Mouse (Mus musculus): Measurements from ENCODE around the gene Cit.

Cit gene

DNA sequence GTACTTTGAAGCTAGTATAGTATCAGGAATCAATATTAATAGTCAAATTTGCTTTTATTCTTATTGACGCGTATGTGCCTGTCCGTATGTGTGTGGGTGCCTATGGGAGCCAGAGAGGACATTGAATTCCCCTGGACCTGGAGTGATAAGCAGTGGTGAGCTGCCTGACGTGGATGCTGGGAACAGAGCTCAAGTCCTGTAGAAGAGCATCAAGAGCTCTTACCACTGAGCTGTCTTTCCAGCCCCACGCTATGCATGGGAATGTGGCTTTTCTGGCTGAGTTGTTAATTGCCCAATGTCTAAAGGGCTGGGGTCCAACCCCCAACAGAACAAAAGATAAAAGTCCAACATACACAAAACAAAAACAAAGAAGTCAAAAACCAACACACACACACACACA lies 131.4 kb downstream of the Cit start:
- DNase-seq = no peak

DNA sequence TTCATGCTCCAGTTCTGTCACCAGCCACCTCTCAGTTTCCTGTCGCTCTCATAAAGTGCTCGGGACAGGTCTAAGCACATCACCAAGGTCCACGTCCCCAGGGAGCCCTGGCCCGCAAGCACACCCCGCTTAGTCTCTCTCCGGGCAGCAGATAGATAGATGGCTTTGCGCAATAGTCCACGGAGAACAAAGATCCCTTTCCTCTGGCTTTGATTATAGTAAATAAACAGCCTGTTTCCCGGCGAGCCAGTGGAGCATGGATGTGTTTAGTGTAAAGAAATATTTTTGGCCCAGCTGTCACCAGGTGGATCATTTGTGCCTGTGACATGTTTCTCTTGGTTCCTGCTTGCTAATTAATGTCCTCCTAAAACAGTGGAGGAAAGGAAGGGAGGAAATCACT lies 132.2 kb downstream of the Cit start:
- DNase-seq = no peak

DNA sequence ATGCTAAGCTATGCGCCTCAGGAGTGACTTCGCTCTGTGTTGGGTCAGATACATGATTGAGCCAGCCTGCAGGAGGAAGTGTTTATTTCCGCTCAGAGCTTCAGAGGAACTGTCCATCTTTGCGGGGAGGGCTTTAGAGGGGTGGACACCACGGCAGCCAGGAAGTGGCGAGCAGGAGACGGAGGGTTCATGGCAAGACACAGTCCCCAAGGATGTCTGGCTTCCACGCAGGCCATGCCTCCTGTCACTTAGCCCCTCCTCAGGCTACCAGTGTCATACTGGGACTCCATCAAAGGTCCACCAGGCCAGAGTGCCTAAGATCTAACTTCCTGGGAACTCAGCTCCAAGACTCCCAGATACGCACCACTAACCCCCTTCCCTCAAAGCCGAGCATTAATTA lies 132.7 kb downstream of the Cit start:
- DNase-seq = peak; percentile 41 to 53

DNA sequence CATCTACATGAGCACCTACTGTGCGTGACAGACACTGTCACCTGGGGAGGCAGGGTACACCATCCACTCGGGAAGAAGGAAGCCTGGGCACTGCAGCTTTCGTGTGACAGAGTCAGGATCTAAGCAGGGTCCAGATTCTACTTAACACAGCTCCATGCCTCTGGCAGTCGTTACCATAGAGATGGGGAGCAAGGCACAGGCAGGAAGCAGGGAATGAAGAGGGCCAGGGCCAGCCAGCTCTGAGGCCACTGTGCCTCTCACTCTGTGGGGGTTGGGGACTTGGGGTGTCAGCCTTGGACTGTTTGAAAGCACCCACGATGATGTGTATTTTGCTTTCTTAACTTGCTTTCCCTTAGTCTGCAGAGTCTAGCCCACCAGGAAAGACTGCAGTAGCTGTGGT lies 133.2 kb downstream of the Cit start:
- DNase-seq = no peak

DNA sequence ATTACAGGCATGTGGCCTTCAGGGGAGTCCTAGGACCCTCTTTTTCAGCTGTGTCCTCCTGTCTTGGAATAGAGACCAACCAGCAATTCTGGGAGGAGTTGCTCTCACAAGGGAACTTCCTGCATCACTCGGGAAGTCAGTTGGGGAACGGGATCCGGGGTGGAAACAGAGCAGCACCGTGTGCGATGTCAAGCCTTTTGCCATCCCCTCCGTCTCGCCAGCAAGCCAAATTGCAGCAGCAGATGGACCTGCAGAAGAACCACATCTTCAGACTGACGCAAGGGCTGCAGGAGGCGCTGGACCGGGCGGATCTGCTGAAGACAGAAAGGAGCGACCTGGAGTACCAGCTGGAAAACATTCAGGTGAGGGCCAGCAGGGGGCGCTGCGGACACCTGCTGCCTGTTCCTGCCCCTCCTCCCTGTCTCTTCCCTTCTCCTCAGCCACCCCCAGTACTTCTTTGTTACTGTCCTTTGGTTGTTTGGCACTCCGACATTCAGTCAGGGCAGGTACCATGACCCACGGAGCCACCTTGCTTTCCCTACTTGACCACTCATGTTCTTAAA lies 134.1 kb downstream of the Cit start:
- DNase-seq = peak; percentile 26 to 37

DNA sequence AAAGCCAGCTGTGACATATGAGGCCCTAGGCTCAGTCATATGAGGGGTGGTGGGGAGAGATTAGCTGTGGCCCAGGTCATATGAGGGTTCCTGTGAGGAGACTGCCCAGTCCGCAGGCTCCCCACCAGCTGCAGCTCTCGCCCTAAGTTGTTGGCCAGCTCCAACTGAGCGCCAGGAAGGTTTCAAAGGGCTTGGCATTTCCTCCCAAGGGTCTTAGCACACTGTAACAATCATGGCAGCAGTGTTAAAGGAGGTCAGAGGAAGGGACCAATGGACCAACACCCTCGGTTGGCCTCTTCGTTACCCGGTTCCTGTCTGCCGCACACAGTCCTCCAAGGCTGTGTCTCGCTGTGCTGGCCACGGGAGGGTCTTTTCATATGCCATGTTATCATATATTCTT lies 135.5 kb downstream of the Cit start:
- peak in 1 of 2 experiments; percentile 14 for DNase-seq

DNA sequence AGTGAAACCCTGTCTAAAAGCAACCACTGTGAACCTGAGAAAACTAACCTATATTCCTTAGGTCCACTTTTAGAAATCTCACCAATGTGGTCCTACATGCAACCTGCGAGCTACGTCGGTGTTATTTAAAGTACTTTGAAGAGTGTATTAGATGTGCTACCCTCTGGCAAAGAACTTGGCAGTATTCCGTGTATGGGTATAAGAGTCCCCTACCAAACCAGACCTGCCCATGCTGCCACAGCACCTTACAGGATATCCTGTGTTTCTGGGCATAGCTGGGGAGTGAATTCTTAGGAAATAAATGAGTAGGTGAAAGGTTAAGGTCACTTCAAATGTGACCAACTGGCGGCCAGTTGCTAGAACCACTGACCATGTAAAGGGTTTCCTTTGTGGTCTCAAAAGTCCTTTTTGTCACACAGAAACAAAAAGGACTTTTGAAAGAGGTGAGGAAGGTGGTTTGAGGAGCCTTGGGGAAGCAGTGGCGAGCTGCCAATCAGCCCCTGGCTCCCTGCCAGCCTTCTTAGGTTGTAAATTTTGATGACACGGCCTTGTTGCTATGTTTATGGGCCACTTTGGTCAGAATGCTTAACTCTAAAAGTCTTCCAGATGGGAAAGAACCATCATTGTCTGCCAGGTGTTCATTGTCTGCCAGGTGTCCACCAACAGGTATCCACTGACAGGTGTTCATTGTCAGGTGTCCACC lies 137.7 kb downstream of the Cit start:
- DNase-seq = peak in 1 of 2 experiments; percentile 27

DNA sequence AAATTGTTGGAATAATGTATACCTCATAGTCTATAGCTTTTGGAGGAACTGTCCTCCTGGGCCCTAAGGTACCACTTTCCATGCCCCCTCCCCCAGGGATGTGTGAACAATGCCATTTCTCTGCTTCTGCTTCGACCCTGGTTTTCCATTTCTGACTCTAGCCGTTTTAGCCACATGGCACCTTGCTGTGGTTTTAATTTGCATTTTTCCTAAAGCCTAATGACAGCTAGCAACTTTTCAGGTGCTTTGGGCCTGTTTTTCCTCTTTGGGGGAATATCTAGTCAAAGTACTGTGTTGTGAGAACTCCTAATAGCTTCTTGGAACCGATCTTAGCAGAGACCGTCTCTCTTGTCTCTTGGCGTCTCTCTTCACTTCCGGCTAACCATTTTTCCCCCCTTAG lies 139.3 kb downstream of the Cit start:
- no peak for DNase-seq

DNA sequence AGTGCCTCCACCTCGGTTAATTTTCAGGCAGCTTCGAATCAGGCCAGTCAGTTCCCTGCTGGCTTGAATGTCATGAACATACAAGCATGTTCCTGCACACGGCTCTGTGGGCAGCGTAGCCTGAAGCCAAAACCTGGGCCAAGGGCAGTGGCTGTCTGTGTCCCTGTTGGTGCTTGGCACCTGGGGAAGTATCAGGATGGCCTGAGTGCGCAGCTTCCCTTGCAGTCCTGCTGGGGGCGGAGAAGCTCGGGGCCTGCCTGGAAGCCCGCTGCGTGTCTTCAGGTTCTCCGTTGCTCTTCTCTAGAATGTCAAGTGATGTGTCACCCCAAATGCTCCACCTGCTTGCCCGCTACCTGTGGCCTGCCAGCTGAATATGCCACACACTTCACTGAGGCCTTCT lies 140.0 kb downstream of the Cit start:
- no peak for DNase-seq

DNA sequence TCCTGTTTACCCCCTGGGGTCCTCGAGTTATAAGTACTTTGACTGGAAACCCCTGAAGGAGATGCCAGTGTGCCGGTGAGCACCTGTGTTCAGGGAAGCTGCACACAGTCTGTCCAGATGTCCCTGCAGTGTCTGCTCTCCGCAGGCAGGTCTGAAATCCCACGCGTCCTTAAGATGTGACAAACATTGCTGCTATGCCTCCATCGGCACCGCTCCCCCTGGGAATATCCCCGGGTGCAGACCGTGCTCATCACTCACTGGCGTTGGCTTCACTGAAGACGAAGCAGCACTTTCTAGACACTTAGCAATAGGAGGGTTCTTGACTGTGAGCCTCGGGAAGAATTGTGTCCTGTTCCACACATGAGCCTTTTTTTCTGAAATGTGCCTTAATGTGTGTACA lies 142.2 kb downstream of the Cit start:
- no peak for DNase-seq

DNA sequence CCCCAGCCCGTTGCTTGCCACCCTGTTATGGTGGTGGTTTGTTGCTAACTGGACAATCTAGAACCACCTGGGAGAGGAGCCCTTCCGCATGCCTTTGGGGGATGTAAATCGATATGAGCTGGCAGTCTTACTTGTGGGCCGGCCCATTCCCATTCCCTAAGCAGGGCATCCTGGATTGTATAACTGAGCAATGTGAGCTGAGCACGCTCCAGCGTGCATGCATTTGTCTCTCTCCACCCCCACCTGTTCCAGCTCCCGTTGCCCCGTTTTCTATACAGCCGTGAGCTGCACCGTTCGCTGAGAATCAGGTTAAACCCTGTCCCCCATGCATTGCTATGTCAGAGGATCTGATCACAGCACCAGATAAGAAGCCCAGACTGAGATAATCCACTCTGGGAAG lies 146.6 kb downstream of the Cit start:
- no peak for DNase-seq

DNA sequence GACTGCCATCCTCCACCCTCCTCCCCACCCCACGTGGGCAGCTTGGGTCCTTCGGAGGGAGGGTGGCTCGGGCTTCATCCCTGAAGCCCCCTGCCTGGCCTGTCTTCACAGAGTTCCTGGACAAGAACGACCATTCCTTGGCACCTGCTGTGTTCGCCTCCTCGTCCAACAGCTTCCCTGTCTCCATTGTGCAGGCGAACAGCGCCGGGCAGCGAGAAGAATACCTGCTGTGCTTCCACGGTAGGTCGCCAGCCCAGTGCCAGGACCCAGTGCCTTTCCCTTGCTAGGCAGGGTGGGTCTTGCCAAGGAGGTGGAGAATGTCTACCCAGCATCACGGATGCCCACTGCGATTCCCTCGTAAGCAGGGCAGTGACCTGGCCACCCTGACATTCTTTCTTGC lies 149.0 kb downstream of the Cit start:
- DNase-seq = no peak

DNA sequence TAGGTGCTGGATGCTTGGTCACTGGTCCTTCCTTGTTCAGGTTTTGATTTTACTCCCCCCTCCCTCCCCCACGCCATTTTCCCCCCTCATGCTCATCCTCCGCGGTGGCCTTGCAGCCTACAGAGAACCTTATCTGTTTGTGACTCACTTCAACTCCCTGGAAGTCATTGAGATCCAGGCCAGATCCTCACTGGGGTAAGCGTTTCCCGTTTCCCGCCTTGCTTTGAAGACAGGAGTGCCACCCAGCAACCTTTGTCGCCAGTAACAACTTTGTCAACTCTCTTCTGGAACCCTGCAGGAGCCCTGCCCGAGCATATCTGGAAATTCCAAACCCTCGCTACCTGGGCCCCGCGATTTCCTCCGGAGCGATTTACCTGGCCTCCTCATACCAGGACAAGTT lies 152.3 kb downstream of the Cit start:
- DNase-seq = no peak

DNA sequence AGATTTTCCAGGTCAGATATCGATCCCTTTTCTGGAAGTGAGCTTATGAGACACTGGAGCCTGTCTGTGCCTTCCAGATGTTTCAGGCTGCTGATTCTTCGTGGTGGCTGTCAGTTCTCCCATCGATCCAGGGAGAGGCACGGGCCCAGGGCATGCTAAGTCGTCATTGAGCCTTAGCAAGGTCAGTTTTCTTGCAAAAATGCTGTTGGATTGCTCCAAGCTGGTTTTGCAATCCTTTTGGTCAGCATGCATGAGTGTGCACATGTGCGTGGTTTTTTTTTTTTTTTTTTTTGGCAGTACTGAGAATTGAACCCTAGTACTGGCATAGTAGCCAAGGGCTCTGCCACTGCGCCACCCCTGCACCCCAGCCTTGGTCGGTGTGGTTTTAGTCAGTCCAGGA lies 158.1 kb downstream of the Cit start:
- no peak for DNase-seq

DNA sequence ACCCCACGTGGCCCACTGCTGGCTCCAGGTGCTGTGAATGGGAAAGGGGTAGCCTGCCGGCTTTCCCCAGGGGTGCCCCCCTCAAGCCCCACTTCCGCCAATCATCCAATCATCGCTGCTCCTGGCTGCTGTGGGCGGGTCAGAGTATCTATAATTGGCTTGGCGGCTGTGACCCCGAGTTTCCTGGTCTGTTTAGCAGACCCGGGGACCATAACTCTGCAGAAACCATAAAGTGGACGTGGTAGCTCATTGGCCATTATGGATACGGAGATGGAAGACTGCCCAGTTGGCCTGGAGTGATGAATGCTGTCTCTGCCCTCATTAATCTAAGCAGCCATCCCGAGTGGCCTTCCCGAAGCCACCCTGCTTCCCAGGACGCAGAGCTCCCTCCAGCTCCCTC lies 158.7 kb downstream of the Cit start:
- no peak for DNase-seq

DNA sequence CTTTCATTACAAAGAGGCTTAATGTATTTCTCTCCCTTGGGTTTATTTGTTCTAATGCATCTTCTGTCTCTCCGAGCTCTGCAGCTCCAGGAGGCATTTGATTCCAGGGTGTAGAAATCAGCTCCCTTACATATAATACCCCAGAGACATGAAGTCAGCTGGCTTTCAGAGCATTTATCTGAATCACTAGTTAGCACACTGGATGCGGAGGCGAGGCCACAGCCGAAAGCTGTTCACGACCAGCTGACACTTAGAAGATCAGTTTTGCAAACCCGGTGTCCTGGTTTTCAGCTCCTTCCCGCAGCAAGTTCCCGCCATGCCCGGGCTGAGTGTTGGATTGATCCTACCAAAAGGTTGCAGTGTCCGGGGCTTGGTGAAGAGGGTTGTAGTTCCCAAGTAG lies 159.2 kb downstream of the Cit start:
- no peak for DNase-seq

DNA sequence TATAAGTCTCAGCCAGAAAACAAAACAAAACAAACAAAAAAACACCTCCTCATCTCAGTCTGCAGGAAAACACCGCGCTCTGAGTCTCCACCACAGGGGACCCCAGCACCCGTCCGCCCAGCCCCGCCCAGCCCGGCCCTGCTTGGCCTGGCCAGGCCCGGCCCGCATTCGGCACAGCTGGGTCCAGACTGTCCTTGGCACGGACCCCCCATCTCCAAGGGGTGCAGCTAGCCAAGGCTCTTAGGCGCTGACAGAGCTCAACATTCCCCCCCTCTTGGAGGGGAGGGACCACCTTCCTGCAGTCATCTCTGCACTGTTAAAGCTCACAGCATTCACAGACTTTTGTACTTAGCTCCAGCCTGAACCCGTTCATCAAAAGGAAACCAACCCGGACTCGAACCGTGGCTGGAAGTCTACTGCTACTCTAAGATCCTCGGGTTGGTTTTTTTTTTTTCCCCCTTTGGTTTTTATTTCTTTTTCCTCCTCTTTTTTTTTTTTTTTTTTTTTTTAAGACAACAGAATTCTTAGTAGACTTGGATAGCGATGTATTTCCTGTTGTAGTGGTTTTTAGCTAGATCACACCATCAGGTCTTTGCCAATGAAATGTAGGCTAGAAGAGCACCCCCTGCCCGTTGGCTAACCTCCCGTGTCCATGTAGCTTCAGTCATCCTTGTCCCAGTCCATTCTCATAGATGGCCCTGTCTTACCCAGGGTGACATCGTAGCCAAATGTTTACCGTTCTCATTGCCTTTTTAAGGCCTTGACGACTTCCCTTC lies 161.4 kb downstream of the Cit start:
- DNase-seq = peak in 1 of 2 experiments; percentile 35

DNA sequence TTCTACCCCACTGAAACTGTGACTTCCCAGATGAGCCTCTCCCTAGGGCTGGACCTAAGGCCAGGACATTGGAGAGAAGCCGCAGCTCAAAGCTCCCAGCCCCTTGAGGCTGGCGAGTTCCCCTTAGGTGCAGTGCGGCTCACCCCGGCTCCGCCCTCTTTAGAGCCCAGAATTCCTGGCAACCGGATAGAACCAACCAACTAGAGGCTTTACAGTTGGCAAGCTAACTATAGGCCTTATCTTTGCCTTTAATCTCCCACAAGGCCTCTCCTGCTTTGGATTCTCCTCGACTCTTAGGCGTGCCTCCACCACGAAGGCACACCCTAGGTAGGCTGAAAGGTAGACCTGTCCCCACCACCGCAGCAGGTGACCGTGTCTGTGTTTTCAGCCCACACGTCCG lies 162.6 kb downstream of the Cit start:
- peak; percentile 29 to 64 for DNase-seq

DNA sequence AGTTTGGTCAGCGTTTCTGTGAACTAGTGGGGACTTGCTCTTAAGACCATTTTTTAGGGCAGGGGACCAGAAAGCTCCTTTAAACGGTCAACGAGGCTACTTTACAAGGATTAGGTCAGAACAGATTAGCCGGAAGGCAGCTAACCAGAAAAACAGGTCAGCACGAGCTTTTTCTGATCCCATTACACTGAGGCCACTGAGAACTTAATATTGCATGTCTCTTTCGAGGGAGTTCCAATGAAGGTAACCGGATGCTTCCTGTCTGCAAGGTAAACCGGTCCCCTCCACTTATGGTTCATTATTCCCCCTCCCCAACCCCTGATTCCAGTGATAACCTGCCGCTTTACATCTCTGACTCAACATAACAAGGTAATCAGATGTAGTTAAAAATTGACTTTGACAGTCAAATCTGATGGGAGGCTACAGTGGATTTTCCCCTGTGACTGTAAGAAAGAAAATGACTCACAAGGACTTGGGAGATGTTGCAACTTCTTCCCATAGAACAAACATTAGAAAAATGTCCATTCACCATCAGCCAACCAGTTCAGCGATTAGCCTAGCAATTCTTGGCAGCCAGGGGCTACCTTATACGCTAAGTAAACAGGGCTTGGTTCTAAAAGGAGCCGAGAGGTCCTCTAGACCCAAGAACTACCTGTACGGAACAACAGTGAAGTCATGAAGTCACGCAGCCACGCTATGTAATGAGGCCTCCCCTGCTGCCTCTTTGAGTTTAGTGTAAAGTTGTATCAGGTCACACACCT lies 164.2 kb downstream of the Cit start:
- DNase-seq = peak; percentile 76 to 85

DNA sequence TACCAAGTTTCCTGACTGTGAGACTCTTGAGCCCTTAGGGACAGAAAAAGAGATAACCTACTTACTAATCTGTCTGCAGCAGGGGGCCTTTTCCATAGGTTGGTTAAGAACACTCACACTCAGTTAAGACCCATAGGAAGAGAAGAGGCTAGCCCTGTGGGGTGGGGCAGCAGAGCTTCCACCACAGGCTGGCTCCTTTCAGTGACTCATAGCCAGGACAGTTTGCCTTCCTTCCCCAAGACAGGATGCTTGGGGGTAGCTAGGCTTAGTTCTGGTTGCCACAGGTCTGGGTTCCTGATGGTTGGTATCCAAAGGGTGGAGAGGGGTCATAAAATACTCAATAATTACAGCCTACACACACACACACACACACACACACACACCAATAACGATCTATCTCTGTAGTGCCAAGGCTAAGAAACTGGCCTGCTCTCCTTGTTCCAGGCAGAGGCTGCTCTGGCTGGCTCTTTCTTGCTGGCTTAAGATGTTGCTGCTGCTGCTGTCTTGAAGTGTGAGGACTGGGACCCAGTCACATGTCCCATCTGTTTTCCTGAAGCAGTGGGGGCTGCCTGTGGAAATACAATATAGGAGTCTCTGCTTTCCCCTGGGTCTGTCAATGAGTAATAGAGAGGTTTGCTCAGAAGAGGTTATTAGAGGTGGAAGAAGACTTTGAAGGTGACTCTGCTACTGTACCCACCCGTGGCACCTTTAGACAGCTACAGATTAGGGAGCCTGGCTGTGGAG lies 165.0 kb downstream of the Cit start:
- no peak for DNase-seq

DNA sequence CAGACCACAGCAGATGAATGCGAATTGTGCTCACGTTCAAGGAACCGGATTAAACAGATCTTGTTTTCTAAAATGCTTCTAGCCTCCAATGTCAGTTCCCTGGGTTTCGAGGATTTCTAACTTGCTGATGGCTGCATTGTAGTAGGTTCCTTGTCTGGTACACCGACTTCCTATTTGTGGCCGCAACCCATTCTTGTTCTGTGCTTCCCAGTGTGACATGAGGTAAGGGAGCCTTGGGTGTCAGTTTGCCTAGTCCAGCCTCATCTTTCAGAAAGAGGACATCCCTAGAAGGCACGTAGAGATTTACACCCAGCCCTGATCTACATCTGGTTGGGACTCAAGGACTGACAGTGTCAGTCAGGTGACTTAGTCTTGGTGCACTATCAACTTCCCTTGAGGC lies 166.6 kb downstream of the Cit start:
- no peak for DNase-seq

DNA sequence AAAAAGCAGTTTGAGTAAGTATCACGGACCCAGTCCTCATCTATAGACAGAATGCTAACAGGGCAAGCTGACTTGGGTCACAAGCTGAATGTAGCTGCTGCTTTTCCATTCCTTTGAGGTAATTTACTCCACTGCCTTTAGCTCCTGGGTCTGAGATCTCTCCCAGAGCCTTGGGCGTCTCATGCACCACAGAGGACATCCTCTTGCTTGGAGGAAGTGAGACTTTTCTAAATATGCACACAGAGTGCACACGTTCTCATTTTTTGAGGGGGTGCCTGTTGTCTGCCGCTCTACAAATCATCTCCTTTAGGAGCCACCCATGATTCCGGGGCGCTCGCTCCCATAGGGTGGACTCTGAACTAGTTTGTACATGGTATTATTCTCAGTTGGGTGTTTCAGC lies 167.4 kb downstream of the Cit start:
- no peak for DNase-seq

DNA sequence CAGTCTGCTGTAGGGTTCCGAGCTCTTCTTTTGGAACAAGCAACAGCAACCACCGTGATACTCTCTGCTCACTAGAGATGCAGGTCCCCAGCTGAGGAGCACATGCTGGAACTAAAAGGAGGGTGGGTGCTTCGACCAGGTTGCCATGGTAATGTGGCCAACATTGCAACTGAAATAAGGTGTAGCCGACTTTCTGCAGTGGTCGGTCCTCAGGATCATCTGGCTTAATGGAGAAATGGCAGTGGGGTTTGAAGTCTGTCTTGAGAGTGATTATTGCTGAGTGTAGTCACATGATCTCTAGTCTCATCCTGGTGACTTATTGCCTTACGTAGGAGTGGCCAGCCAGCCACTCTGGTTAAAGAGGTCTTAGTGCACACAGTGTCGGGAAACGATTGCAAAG lies 168.7 kb downstream of the Cit start:
- DNase-seq = no peak
